Mouse (Mus musculus) liver, adult 2 months (tissue): Measurements from ENCODE around the gene Spire2. TPM values are rescaled to one million over a fixed set of nuclear protein-coding genes. Genes with fewer than 3 reads are reported as not detected.
"Not testable (repeated sequence)": the region's sequence is repeated elsewhere in the genome, so short reads cannot be mapped to it uniquely, and the experiment has no call there.

Experiments
- DNase-seq: peaks from one replicate; pipeline ENCODE4 v3.0.0-alpha.2; 2011; ENCODE audit warnings: low read depth, low spot score; ENCODE audit errors: extremely low read depth
- H3K27ac ChIP-seq: fragments of 200-500 bp; replicated peaks from 2 replicates; pipeline ENCODE4 v1.5.1; 2012; ENCODE audit warnings: low read depth, mild to moderate bottlenecking, control low read depth, inconsistent platforms, low read length; ENCODE audit not compliant: insufficient read depth
- H3K27me3 ChIP-seq: fragments of 200-500 bp; 2 replicates; pipeline ENCODE4 v1.6.1; 2012; ENCODE audit warnings: mild to moderate bottlenecking, moderate library complexity, low read length, inconsistent platforms; ENCODE audit not compliant: control insufficient read depth, insufficient read depth
- H3K36me3 ChIP-seq: fragments of 200-500 bp; 2 replicates; pipeline ENCODE4 v1.6.1; 2012; ENCODE audit warnings: low read length, inconsistent platforms; ENCODE audit not compliant: control insufficient read depth, insufficient read depth
- H3K4me1 ChIP-seq: fragments of 200-500 bp; 2 replicates; pipeline ENCODE4 v1.6.1; 2011; ENCODE audit warnings: low read length; ENCODE audit not compliant: control insufficient read depth, insufficient read depth
- H3K4me3 ChIP-seq: fragments of 200-500 bp; 2 replicates; pipeline ENCODE4 v1.5.1; 2011; ENCODE audit warnings: low read depth, mild to moderate bottlenecking, control low read depth, low read length, moderate library complexity; ENCODE audit not compliant: insufficient read depth
- H3K79me2 ChIP-seq: fragments of 200-500 bp; 2 replicates; pipeline ENCODE4 v1.6.1; 2012; ENCODE audit warnings: inconsistent platforms, mild to moderate bottlenecking, low read length, moderate library complexity; ENCODE audit not compliant: control insufficient read depth, insufficient read depth
- H3K9ac ChIP-seq: fragments of 200-500 bp; 2 replicates; pipeline ENCODE4 v1.6.1; 2012; ENCODE audit warnings: low read depth, mild to moderate bottlenecking, control low read depth, inconsistent platforms, low read length
- CTCF ChIP-seq: fragments of 200-500 bp; IDR thresholded peaks from 2 replicates; pipeline ENCODE4 v1.5.1; 2011; ENCODE audit warnings: low read depth, low read length, control low read depth
- POLR2A ChIP-seq: fragments of 200-500 bp; IDR thresholded peaks from 2 replicates; pipeline ENCODE4 v1.6.1; 2011; ENCODE audit warnings: low read length, control low read depth; ENCODE audit not compliant: insufficient read depth; ENCODE audit errors: extremely low read depth
- WGBS: fragments of 180-500 bp; shearing (Covaris S2); methylation state at CpG from one replicate; pipeline ENCODE4 v1.1.7; 2018; 5-methylcytosine and 5-hydroxymethylcytosine counted together
- polyA plus RNA-seq: library from polyadenylated mRNA; depleted of rRNA; stranded (reverse); fragments of >200 nt; gene quantifications from 2 replicates; pipeline ENCODE4 v1.2.3, GENCODE M21; 2012; rRNA removed
- total RNA-seq: library from RNA; depleted of rRNA; stranded (reverse); fragments of >200 nt; gene quantifications from 2 replicates; pipeline ENCODE4 v1.2.3, GENCODE M21; 2014; rRNA removed

Spire2 gene
- total RNA-seq: under 0.01 and 0.07 TPM in 2 replicates
- 0.13 TPM in 1 of 2 replicates, not detected in the other for polyA plus RNA-seq

DNA sequence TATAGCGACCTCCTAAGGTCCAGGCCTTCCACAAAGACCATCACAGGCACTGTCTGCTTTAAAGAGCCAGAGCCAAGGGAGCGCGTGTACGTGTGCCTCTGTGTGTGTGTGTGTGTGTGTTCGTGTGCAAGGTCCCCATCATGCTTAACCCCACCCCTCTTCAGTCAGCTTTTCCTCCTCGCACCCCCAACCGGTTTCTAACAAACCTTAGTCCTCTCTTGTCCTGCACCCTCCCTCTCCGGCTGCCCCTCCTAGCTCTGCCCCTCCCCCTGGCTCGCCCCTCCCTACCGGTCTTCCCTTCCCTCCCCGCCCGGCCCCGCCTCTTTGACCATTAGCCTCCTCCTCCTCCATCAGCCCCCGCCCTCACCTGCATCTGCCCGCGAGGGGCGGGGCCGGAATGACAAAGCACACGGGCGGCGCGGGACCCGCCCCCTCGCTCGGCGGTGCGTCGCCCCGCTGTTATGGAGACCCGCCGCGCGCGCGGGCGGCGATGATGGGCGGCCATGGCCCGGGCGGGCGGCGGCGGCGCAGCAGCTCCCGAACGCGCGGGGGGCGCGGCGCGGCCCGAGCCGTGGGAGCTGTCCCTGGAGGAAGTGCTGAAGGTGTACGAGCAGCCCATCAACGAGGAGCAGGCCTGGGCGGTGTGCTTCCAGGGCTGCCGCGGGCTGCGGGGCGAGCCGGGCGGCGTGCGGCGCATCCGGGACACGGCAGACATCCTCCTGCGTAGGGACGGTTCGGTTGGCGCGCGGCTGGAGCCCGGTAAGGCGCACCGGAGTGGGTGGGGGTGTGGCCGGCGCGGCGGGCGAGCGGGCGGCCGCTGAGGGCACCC is at the start of gene Spire2:
TSS of gene Spire2 (plus strand) at position 452 of the 829 bp plus-strand sequence.
- H3K4me1 ChIP-seq: no peaks in the 10 kb centered on the region; the same call in 1 of the 2 replicates
- no peak for DNase-seq

DNA sequence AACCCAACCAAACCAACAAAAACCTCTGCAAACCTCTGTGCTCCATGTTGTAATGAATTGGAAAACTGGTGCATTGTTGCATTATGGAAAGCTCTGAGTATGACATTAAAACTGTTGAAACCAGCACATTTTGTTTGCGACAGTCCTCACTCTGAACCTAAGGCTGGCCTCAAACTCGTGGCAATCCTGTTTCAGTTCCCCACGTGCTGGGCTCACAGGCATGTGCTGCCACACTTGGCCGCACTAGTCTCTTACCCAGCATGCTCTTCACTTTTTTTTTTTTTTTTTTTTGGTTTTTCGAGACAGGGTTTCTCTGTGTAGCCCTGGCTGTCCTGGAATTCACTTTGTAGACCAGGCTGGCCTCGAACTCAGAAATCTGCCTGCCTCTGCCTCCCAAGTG is 49.5 kb upstream of the Spire2 start:
- not testable (repeated sequence) for DNase-seq, H3K79me2 ChIP-seq, H3K36me3 ChIP-seq, H3K4me3 ChIP-seq, H3K9ac ChIP-seq, H3K4me1 ChIP-seq, H3K27ac ChIP-seq, H3K27me3 ChIP-seq
- WGBS: 96% methylated on average over 5 of the region's 6 CpGs

More for the DNA sequence above, at the start of gene Spire2:
- no peak within 1 kb of the TSS for H3K9ac ChIP-seq
- 2% methylated on average over 79 of the region's 85 CpGs for WGBS
- peaks cover 4% of the 10 kb centered on the region; the same call in 1 of the 2 replicates for H3K27me3 ChIP-seq
- no peak within 1 kb of the TSS for H3K27ac ChIP-seq
- TF ChIP-seq CTCF (no peak), POLR2A (no peak)
- H3K79me2 ChIP-seq: no peaks in the 10 kb centered on the region
- no peaks in the 10 kb centered on the region for H3K36me3 ChIP-seq
- H3K4me3 ChIP-seq: peak within 1 kb of the TSS; percentile 40; the same call in 1 of the 2 replicates

DNA sequence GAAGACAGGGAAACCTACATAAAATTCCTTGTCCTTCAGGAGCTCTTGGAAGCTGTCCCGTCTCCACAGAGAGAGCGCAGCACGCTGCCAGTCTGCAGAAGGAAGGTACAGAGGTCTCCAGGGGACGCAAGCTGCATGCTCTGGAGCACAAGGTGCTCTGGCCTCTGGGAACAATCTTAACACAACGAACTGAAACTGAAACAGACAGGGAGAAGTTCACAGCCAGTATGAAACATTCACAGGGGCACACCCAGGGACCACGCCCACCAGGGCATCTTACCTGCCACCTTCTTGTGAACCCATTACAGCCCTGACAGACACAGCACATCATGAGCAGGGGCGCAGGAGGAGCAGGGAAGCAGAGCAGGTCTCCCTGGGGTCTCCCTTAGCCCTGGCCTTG is 48.5 kb upstream of the Spire2 start:
- H3K27me3 ChIP-seq: no peaks in the 10 kb centered on the region
- 86% methylated on average over 7 of the region's 7 CpGs for WGBS
- H3K9ac ChIP-seq: no peak overlapping the region
- H3K27ac ChIP-seq: no peak overlapping the region
- TF ChIP-seq POLR2A: no peak
- TF ChIP-seq CTCF: no peak
- no peaks in the 10 kb centered on the region for H3K79me2 ChIP-seq
- H3K4me3 ChIP-seq: no peak overlapping the region
- H3K4me1 ChIP-seq: no peaks in the 10 kb centered on the region
- H3K36me3 ChIP-seq: no peaks in the 10 kb centered on the region
- no peak for DNase-seq

DNA sequence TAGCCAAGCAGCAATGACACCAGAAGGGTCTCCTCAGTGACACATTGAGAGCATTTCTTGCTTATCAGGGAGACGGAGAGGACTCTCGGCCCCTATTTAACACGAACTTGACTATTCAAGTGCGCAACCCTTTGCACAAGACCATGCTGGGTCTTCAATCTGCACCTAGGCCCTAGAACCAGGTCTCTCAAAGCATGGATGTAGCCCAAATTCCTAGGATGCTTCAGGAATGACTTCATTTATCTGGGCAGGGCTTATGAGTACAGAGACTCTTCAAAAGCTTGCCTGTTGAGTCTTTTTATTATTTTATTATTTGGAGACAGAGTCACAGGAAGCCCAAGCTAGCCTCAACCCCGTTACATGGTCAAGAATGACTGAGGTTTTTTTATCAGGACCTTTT is 48.0 kb upstream of the Spire2 start:
- WGBS: 97% methylated on average over 5 of the region's 5 CpGs
- DNase-seq: no peak
- H3K27me3 ChIP-seq: no peaks in the 10 kb centered on the region
- no peak for TF ChIP-seq CTCF
- TF ChIP-seq POLR2A: no peak
- H3K4me1 ChIP-seq: no peaks in the 10 kb centered on the region
- no peak overlapping the region for H3K4me3 ChIP-seq
- no peaks in the 10 kb centered on the region for H3K36me3 ChIP-seq
- H3K79me2 ChIP-seq: no peaks in the 10 kb centered on the region
- no peak overlapping the region for H3K27ac ChIP-seq
- H3K9ac ChIP-seq: no peak overlapping the region

DNA sequence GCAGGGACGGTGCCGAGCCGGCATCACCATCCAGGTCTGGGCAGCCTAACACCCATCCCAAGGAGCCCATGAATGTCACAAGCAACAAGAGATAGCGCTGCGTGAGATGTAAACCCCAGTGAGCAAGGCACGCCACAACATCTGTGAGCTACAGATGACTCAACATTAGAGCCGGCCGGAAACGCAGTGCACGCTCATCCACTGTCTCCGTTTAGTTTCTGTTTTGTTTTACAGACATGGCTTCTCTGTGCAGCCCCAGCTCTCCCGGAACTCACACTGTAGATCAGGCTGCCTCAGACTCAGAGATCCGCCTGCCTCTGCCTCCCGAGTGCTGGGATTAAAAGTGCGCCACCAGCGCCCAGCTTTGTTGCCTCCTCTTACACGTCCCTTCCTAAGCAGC is 45.2 kb upstream of the Spire2 start:
- 94% methylated on average over 17 of the region's 17 CpGs for WGBS
- no peak for TF ChIP-seq POLR2A
- no peak for TF ChIP-seq CTCF

DNA sequence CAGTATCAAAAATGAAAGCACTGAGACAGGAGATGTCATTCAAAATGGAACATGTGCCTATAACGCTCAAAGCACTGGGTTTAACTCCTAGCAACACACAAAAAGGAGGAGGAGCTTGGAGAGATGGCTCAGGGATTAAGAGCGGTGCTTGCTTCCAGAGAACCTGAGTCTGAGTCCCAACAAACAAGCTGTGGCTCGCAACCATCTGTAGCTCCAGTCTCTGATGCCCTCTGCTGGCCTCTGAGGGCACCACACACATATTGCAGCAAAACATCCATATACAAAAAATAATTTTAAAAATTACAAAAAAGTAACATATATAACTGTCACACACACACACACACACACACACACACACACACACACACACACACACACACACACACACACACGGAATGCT is 42.3 kb upstream of the Spire2 start:
- no peaks in the 10 kb centered on the region for H3K27me3 ChIP-seq
- H3K9ac ChIP-seq: no peak overlapping the region
- DNase-seq: peak; percentile 56
- H3K79me2 ChIP-seq: no peaks in the 10 kb centered on the region
- no peaks in the 10 kb centered on the region for H3K36me3 ChIP-seq
- 44% methylated on average over 4 of the region's 4 CpGs for WGBS
- H3K4me3 ChIP-seq: no peak overlapping the region
- H3K4me1 ChIP-seq: peaks cover 13% of the 10 kb centered on the region
- TF ChIP-seq CTCF (peak; percentile 82), POLR2A (no peak)
- no peak overlapping the region for H3K27ac ChIP-seq

More for the DNA sequence above, 45.2 kb upstream of the Spire2 start:
- DNase-seq: no peak
- H3K9ac ChIP-seq: no peak overlapping the region
- no peaks in the 10 kb centered on the region for H3K27me3 ChIP-seq
- H3K36me3 ChIP-seq: no peaks in the 10 kb centered on the region
- peaks cover 8% of the 10 kb centered on the region for H3K4me1 ChIP-seq
- no peaks in the 10 kb centered on the region for H3K79me2 ChIP-seq
- H3K27ac ChIP-seq: no peak overlapping the region
- no peak overlapping the region for H3K4me3 ChIP-seq
